Mouse (Mus musculus) small intestine, adult 2 months (tissue): ENCODE results near the gene Gm28048.

Experiments used
- CTCF ChIP-seq: fragments of 200-500 bp; IDR thresholded peaks from 2 replicates; pipeline ENCODE4 v1.5.1; 2012; ENCODE audit warnings: low read depth, mild to moderate bottlenecking, control low read depth, inconsistent platforms, low read length, moderate library complexity, mixed read lengths; ENCODE audit not compliant: insufficient replicate concordance, insufficient read length; ENCODE audit errors: extremely low read depth
- POLR2A ChIP-seq: fragments of 200-500 bp; IDR thresholded peaks from 2 replicates; pipeline ENCODE4 v1.6.1; 2012; ENCODE audit warnings: low read depth, mild to moderate bottlenecking, control low read depth, inconsistent platforms, low read length, moderate library complexity

GRCm38 (mm10) chr11:22846093-22846835, 135.6 kb downstream of the Gm28048 start:
- TF ChIP-seq CTCF (no peak), POLR2A (no peak)
